Mouse (Mus musculus): ENCODE data around the gene Rock2.

- TF ChIP-seq CTCF (IDR thresholded peaks at IDR 0.05; ENCODE audit: control insufficient read depth, insufficient read depth, low read length), result no peak
- TF ChIP-seq POLR2A (IDR thresholded peaks at IDR 0.05; ENCODE audit: borderline replicate concordance, control insufficient read depth, low read depth, low read length), result no peak
Measured at GRCm38 (mm10) chr12:16876667-16877066, 18.0 kb upstream of the Rock2 start.

Data from bone marrow, adult 2 months (tissue).